Mouse (Mus musculus): ENCODE measurements around the gene Rfx4.

Gene Rfx4

DNA sequence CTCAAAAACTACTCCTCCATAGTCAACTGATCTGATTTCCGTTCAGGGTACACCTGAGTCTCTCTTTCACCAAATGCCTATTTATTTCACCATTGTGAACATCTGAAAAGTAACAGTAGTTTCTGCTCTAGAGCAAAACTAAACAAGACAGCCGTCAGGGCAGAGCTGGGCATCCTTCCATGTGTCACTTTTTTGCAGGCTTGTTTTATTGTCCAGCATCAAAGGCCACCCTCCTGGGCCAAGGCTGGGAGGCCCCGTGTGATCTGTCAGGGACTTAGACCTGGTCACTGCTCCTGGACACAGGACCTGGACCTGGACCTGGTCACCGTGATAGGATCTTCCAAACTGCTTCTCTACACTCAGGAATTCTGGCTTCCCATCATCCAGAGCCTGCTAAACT lies 116.1 kb downstream of the Rfx4 start:
- no peak for DNase-seq

- peak; percentile 39 for DNase-seq
These were observed 124.1 kb downstream of the Rfx4 start for GRCm38 (mm10) chr10:84879823-84880571.

GRCm38 (mm10) chr10:84882528-84882927 lies 126.7 kb downstream of the Rfx4 start:
- DNase-seq, result no peak

DNA sequence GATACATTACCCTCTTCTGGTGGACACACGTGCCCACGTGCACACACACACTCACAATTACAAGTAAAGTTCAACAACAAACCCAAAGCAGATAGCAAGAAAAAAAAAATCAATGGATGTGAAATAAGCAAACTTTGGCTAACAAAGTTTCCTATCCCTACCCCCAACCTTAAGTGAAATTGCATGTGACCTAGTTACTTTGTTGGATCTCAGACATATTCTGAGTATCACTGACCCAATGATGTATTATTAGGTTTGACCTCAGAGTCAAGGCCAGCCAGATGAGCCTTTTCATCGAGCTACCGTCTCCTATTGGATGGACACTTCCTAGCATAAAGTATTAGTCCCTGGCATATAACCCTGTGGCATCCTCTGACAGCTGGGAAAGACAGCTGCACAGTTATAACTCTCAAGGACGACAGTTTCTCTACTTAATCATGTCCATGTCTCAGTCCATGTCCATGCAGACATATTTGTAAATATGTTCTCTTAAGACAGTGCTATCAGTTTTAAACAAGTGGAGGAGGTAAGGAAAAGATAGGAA lies 129.6 kb downstream of the Rfx4 start:
- DNase-seq, result no peak

GRCm38 (mm10) chr10:84886221-84886627 lies 130.4 kb downstream of the Rfx4 start:
- DNase-seq, result peak; percentile 58

- DNase-seq, result peak; percentile 42
These were observed 130.9 kb downstream of the Rfx4 start for GRCm38 (mm10) chr10:84886785-84887184.

- DNase-seq, result no peak
These were observed 133.4 kb downstream of the Rfx4 start for GRCm38 (mm10) chr10:84889096-84889846.

DNA sequence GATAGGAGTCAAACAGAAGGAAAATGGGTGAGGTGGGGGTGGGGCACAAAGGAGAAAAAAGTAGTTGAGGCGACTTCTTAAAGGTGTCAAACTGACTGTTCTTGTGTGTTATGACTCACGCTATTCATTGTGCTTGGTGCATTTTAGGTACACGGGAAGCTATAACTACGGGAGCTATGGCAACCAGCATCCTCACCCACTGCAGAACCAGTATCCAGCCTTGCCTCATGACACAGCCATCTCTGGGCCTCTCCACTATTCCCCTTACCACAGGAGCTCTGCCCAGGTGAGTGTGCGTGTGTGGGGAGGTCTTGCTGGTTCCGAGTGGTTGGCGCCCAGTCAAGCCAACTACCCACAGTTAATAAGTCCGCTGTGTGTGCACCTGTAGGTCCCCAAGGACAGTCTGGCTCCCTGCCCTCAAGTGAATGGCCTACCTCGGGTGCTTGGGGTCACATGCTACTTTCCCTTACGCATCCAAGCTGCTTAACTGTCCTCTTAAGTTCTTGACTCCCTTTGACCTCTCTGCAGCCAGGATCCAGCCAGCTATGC lies 140.0 kb downstream of the Rfx4 start:
- no peak for DNase-seq

GRCm38 (mm10) chr10:84896941-84897930 lies 141.4 kb downstream of the Rfx4 start:
- DNase-seq, result no peak

DNA sequence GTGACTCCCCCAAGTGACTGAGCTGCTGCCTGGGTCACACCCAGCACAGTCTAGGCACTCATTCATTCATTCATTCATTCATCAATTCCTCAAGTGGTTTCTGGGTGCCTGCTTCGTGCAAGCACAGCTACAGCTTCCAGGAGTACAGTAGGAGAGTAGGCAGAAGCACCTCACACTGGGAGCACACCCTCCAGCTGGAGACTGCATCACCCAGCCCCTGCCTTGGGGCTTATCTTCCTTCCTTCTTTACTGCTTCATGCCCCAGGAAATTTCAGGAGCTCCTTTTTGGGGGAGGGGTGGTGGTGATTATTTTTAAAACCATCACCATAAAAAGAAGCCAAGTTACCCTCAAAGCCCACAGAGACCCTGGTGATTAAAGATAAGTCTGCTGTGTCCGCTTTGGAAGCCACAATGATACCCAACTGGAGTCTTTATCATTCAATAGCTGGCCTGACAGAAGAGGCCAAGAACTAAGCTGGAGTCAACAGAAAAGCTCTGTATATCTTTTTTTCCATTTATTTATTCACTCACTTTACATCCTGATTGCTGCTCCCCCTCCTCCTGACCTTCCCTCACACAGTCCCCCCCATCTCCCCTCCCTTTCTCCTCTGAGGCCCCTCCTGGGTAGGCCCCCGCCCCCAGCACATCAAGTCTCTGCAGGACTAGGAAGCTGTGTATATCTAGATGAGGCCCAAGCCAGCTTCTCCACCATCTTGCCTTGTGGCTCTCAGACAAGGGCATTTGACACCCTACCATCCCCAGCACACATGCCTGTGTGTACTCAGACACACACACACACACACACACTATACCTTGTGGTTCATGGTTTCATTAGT lies 142.5 kb downstream of the Rfx4 start:
- DNase-seq, result no peak

DNA sequence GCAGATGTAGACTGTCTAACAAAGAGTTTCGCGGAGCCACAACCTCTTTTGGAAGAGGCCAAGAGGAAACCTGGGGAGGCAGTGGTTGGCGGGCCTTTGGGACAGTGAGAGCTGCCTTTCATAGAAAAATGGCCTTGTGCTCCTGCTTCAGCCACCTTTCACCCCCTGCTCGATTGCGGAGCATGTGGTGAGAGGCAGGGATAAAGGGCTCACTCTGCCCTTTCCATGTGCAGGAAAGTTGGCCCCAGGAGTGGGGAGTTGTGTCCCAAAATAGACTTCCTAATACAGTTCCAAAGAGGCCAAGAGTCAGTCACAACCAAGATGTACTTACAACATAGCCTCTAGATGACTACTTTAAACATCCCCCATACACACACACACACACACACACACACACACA lies 145.8 kb downstream of the Rfx4 start:
- DNase-seq, result no peak

- DNase-seq, result peak; percentile 18
These were observed 146.4 kb downstream of the Rfx4 start for GRCm38 (mm10) chr10:84902213-84902612.

GRCm38 (mm10) chr10:84903307-84903706 lies 147.4 kb downstream of the Rfx4 start:
- DNase-seq, result peak; percentile 27

- DNase-seq, result peak; percentile 33
These were observed 147.9 kb downstream of the Rfx4 start for GRCm38 (mm10) chr10:84903742-84904141.

GRCm38 (mm10) chr10:84906895-84907294 lies 151.0 kb downstream of the Rfx4 start:
- no peak for DNase-seq

GRCm38 (mm10) chr10:84908006-84908405 lies 152.1 kb downstream of the Rfx4 start:
- DNase-seq, result no peak

DNA sequence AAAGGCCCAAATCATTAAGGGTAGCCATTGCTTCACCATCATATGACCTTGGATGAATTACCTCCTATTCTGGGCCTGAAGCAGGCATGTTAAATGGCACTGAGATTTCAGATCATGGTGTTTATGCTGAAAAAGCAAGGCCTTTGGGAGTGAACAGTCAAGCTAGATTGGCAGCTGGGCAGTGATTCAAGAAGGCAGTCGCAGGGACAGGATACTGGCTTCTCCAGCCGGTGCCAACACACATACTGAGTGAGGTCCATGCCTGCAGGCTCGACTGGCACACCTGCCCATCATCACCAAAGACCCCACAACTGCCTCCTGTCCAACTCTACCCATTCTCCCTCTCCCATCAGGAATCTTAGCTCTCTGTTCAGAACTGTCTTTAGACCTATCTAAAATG lies 152.6 kb downstream of the Rfx4 start:
- no peak for DNase-seq

GRCm38 (mm10) chr10:84909021-84909801 lies 153.3 kb downstream of the Rfx4 start:
- DNase-seq, result peak; percentile 21

GRCm38 (mm10) chr10:84910194-84910593 lies 154.3 kb downstream of the Rfx4 start:
- DNase-seq, result no peak

DNA sequence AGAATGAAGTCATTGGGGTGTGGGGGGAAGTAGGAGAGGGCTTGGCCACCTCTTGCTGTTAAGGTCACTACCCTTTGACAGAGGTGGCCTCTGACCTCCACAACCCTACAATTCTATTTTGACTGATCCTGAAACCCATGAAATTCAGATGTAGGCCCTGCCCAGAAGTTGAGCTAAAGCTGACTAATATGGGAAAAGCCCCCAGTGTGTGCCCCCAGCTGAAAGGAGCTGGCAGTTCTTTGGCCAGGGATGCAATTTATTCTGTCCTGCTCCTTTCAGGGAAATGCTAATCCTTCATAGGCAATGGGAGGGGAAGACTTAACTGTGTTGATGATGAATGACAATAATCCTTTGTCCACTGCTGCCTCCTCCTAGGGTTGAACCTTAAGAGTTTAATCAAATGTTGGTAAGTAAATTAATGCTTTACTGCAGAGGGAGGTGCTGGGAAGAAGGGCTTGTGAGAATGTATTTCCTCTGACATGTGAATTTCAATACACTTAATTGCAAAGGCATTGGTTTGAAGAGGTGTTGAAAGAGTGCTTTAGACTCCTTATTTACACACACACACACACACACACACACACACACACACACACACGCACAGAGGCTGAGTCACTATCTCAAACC lies 155.0 kb downstream of the Rfx4 start:
- no peak for DNase-seq

Measured in kidney, postnatal 10 days (tissue).